Mouse (Mus musculus) embryo, embryonic 11 days (tissue): ENCODE results near the gene Hist1h1c.

Experiments
- DNase-seq: peaks from one replicate; pipeline ENCODE4 v3.0.0-alpha.2; 2015

The Hist1h1c gene

DNA sequence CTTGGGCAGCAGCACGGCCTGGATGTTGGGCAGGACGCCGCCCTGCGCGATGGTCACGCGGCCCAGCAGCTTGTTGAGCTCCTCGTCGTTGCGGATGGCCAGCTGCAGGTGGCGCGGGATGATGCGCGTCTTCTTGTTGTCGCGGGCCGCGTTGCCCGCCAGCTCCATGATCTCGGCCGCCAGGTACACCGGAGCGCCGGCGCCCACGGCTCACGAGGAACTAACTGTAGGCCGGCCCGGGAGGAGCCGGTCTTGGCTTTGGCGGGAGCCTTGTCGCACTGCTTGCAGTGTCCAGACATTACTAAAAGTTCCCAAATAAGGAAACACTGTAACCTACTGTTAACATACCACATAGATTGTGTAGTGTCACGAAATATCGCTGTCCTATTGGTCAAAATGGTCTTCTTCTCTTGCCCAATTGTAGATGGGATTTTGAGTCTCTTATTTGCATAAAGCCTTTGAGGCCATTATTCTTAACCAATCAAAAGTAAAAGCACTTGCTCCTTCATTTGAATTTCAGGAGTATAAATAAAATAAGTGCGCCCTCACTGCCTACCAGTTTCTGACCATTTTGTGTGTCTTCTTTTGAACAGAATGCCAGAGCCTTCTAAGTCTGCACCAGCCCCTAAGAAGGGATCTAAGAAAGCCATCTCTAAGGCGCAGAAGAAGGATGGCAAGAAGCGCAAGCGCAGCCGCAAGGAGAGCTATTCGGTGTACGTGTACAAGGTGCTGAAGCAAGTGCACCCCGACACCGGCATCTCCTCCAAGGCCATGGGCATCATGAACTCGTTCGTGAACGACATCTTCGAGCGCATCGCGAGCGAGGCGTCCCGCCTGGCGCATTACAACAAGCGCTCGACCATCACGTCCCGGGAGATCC, 7.8 kb downstream of the Hist1h1c start, which contains the start of gene Hist1h2bb:
Gene Hist1h2bb (plus strand): TSS at position 534 of the 880 bp plus-strand sequence.
- peak; percentile 92 for DNase-seq

DNA sequence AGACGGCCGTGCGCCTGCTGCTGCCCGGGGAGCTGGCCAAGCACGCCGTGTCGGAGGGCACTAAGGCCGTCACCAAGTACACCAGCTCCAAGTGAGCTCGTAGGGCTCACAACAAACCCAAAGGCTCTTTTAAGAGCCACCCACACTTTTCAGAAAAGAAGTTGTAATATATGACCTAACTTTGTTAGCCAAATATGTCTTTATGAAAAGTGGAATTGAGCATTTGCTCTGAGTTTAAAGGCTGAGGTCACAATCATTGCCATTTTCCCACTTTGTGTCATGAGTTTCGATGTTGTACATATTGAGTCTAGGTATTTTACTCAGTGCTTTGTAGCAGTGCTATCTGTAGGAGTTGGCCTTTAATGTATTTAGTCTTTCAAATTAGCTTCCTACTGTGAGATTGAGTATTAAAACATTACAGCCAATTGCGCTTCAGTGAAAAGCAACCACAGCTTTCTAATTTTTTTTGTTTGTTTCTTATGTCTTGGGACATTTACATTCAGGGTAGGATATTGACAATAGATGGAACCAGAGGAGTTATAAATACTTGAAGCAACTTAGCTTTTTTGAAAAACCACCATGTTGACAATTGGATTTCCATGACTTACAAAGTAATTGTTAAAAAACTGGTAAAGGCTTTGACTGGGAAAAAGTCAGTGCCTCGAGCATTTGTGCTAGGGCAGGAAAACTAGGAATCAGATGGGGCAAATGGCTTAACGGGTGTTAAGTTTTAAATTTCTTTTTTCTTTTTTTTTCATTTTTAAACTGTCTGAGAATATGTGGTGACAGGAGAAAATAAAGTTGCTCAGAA, 8.7 kb downstream of the Hist1h1c start:
- peak; percentile 60 for DNase-seq

DNA sequence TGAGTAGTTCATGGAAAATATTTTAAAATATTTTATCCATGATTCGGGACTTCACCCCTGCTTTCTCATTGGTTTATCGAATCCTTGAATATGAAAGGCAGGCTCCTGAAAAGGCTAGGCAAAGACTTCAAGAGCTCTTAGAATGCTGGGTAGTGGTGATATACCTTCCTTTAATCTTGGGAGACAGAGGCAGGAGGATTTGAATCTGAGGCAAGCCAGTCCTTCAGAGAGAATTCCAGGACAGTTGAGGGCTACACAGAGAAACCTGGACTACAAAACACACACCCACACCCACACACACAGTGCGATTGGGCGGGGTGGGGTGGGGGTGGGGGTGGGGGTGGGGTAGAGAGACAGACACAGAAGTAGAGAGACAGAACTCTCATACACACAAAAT, 9.3 kb downstream of the Hist1h1c start:
- peak; percentile 58 for DNase-seq

DNA sequence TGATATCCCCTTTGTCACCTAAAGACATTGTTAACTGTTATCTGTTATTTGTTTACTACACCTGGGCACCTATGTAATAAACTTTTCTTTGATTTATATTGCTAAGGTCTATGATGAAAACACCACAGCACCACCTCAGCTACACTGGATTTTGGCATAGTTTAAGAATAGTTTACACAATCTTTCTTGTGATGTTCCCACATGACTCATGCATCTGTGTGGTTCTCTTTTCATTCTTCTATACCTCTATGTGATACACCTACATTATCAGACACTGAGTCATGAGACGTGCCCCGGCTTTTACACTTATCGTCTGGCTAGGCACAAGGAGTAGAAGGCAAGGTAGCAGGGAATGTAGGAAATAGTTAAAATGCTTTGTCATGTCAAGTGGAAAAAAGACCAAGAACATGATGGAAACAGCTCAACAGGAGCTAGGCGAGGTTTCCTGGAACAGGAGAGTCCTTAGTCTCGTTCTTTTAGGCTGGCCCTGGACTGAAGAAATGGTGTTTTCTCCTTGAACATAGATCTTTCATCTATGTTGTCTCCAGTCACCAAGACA, 11.0 kb downstream of the Hist1h1c start:
- DNase-seq, result no peak

DNA sequence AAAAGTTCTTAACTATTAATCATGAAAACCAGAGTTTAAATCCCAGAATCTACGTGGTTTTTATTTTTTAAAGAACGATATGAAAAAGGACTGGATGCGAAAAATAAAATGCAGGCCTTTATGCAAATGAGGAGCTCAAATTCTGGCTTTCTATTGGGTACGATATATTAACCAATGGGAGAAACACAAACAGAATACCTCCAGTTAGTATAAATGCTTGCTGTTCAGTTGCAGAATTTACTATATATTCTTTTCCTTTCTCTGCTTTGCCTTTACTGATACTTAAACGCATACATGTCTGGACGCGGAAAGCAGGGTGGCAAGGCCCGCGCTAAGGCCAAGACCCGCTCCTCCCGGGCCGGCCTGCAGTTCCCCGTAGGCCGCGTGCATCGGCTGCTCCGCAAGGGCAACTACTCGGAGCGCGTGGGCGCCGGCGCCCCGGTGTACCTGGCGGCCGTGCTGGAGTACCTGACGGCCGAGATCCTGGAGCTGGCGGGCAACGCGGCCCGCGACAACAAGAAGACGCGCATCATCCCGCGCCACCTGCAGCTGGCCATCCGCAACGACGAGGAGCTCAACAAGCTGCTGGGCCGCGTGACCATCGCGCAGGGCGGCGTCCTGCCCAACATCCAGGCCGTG, 12.3 kb downstream of the Hist1h1c start, which contains the start of gene Hist1h2ab:
Gene Hist1h2ab (plus strand): TSS at position 288 of the 639 bp plus-strand sequence.
- peak; percentile 88 for DNase-seq

DNA sequence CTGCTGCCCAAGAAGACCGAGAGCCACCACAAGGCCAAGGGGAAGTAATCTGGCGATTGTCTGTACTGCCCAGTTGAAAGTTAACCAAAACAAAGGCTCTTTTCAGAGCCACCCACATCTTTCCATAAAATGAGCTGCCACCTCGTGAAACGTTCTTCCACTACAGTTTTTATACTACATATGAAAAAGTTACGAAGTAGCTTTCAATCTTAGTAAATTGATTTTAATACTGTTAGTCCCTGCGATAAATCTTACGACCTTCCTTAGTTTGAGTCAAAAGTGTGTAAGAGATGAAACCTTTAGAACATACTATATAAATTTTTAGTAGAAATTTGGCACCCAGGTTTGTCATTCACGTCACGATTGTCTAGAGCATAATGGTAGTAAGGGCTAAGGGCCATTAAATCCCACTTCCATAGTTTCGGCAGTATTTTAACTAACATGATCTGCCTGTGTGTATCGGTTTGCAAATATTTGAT, 12.9 kb downstream of the Hist1h1c start:
- peak; percentile 58 for DNase-seq

DNA sequence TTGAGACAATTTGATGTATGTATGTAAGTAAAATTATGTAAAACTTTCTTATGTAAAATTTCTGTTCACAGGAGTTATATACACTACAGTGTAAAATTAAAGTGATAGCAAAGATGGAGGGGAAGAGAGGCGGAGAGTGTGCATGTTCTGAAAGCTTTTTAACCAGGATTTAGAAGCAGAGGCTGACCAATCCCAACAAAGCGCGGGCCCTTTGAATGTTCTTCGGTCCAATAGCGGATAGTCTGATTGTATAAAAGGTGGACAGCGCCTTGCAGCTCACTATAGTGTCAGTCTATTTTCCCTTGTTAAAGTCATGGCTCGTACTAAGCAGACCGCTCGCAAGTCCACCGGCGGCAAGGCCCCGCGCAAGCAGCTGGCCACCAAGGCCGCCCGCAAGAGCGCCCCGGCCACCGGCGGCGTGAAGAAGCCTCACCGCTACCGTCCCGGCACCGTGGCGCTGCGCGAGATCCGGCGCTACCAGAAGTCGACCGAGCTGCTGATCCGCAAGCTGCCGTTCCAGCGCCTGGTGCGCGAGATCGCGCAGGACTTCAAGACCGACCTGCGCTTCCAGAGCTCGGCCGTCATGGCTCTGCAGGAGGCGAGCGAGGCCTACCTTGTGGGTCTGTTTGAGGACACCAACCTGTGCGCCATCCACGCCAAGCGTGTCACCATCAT, 13.6 kb downstream of the Hist1h1c start, which contains the start of gene Hist1h3b:
Gene Hist1h3b (plus strand): TSS at position 201 of the 675 bp plus-strand sequence.
- DNase-seq, result peak; percentile 96

DNA sequence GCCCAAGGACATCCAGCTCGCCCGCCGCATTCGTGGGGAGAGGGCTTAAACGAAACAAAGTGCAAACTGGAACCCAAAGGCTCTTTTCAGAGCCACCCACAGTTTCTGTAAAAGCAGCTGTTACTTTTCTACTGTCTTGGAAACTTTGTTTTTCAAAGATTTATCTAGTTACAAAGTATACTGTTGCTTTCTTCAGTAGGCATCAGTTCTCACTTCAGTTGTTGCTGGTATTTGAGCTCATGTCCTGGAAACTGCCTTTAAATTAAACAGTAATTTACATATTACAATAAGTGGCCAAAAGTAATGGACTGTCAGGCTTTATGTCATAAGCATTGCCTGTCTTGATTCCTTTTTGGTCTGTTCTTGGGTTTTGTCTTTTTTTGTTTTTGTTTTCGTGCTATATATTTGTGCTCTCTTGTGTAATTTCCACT, 14.1 kb downstream of the Hist1h1c start:
- DNase-seq, result peak; percentile 37

DNA sequence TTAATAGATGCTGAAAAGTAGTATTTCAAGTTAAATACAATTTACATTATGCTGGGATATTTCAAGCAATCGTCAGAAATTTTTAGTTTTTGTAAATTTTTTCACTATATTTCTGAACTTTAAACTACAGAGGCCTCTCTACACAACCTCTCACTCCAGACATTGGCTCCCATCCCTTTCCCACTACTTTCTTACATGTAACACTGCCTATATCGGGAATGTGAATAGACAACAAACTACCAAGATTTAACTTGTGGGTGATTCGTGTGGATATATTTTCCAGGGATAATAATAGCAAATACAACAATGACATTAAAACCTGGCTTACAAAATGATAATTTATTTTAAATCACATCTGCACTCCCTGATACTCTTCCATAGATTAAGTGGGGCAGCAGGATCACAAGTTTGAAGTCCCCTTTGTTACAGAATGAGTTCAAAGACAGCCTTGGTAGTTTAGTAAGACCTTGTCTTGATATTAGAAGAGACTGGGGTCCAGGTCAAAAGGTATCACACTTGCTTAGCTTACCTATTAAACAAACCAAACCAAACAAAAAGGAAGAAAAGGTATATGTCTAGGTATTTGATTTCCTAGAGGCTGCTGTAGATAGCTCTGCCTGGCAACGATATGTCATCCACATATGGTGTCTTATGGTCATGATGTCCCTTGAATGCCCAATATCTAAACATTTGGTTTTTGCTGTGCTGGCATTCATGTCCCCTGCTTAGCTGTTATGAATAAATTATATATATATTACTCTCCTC, 14.9 kb downstream of the Hist1h1c start:
- DNase-seq, result no peak

DNA sequence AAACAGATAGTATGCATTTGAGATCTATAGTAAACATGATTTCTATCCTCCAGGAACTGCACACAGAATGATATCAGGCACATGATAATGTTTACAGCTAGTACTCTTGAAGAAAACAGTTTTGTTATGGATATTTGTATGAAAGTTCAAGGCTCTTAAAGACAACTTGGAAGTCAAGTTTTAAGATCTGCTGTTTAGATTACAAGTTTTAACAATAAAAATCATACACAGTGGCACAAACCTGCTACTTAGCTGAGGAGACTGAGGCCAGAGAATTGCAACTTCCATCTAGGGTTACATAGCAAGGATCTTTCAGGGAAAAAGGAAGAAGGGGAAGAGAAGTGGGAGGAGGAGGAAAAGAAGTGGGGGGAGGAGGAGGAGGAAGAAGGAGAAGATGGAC, 16.4 kb downstream of the Hist1h1c start:
- DNase-seq, result no peak

DNA sequence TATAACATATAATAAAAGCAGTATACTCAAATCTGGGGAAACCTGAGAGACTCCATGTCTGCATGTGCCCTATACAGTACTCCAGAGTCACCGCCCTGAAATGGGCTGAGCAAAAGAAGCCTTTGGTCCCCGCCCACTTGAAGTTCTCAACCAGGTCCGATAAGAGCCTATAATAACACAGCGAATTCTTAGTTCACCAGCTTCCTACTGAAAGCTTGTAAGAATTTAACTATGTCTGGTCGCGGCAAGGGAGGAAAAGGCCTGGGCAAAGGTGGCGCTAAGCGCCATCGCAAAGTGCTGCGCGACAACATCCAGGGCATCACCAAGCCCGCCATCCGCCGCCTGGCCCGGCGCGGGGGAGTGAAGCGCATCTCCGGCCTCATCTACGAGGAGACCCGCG, 18.2 kb downstream of the Hist1h1c start, which contains the start of gene Hist1h4b:
Gene Hist1h4b (plus strand): TSS at position 224 of the 400 bp plus-strand sequence.
- peak; percentile 96 for DNase-seq

DNA sequence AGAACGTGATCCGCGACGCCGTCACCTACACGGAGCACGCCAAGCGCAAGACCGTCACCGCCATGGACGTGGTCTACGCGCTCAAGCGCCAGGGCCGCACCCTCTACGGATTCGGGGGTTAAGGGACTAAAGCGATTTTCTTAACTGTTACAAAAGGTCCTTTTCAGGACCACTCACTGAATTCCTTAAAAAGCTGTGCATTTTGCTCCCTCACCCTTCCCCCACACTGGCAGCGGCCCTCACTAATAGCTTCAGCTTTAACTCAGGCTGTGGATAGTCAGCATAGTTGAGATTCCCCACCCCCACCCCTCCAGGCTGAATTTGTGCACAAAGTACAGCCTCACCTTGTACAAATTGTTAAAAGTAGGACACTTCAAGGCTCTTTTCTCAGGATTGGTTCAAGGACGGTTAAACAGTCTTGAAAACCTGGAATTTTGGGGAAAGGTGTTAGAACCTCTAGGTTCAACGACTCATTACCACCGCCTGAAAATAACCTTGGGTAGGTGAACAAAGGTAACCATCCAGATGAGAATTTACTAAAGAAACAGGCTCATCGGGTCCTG, 18.7 kb downstream of the Hist1h1c start:
- peak; percentile 66 for DNase-seq

DNA sequence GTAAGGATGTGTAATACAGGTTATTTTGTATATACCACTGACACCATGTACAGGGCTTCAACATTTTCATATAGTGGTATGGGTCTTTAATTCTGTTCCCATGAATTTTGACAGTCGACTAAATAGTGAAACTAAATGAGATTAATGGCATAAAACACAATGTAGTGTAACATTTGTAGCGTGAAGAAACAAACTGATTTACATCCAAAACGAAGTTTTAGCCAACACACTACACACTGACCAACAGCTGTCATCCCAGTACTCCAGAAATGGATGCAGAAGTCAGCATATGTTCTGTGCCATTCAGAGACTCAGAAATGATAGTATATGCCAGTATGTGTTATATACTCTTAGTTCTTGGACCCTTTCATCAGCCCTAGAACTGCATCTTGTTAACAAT, 19.3 kb downstream of the Hist1h1c start:
- DNase-seq, result no peak

DNA sequence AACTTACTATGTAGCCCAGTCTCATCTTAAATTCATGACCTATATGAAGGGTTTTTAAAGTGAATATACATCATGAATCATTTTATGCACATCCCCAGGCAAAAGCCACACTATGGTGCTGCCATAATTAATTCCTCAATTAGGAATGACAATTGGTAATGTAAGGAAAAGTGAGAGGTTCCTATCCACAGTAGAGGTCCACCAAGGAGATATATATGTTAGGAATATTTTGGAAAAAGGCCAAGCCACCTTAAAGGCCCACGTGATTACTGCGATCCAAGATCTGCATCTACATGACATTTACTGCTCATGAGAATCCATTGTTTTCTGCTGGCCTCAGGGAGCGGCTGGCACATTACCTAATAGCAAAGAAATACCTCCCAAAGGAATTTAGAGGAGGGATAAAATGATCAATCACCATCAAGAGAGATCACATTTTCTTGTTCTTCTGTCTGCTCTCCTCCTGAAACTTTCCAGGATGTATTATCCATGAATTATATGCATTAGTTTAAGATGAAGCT, 20.7 kb downstream of the Hist1h1c start:
- no peak for DNase-seq

DNA sequence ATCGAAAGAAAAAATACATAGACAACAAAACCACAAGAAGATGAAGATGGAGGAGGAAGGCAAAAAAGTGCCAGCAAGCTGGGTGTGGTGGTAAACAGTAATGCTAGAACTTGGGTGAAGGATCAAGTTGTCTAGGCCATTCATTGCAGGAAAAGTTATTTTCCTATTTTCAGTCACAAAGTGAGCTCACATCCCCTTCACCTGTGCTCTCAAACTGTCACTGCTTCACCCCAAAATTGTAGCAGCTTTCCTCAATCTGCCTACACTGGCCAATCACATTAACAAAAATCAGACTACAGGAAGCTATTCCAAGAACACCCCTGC, 21.3 kb downstream of the Hist1h1c start:
- DNase-seq, result no peak

DNA sequence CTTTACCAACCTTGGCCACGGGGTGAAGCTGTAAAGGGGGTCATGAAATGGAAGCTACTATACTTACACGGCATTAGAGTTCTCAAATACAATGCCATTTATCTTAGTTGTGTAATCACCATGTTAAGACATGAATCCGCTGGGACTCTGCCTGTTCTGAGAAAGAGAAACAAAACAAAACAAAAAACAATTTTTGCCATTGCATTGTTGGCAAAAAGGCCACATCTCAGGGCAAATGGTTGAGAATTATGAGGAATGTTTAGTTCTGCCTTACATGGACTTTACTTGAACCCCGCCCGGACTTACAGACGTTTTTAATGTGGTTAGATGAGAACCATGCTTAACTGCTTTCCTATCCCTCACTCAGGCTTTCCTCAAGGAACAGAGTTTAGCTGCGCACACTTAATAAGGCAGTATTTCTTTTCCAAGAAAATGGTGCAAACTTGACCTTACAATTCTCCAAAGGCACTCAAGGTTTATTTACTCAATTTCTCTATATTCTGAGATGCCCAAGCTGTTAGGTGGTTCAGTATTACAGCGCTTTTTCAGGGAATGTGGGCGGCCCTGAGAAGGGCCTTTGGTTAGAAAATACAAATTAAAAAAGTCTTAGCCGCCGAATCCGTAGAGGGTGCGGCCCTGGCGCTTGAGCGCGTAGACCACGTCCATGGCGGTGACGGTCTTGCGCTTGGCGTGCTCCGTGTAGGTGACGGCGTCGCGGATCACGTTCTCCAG, 21.8 kb downstream of the Hist1h1c start:
- DNase-seq, result peak; percentile 74

DNA sequence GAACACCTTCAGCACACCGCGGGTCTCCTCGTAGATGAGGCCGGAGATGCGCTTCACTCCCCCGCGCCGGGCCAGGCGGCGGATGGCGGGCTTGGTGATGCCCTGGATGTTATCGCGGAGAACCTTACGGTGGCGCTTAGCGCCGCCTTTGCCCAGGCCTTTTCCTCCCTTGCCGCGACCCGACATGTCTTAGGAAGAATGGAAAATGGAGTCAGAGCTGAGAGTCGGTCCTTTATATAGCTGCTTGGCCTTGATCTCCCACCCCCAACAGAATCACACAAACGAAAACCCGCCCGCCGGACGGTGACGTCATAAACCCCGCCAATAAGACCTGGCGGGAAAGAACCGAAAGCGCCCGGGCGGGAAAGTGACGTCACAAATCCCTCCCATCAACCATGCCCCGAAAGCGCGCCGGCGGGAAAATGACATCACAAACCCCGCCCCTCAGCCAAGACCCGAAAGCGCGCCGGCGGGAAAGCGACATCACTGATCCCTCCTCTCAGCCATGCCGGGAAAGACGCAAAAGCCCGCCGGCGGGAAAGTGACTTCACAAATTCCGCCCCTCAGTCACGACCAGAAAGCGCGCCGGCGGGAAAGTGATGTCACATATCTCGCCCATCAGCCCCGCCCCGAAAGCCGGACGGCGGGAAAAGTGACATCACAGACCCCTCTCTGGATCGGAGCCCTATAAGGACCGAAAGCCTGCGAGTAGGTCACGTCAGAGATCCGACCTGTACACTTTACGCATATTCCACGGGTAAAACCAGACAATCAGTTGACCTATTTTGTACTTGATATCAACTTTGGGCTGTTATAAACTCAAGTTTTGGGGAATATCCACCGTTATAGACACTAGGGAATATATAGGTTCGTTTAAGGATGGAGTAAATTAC, 22.6 kb downstream of the Hist1h1c start, which contains the start of gene Hist1h4a:
Gene Hist1h4a (minus strand): TSS at position 259 of the 893 bp plus-strand sequence.
- DNase-seq, result peak; percentile 98
